Mouse (Mus musculus): ENCODE data around the gene Dnase1l3. TPM values are rescaled to one million over a fixed set of nuclear protein-coding genes. Genes with fewer than 3 reads are reported as not detected.

The Dnase1l3 gene
- polyA plus RNA-seq, 1 experiment from 2014 or later: 0.09 TPM

DNA sequence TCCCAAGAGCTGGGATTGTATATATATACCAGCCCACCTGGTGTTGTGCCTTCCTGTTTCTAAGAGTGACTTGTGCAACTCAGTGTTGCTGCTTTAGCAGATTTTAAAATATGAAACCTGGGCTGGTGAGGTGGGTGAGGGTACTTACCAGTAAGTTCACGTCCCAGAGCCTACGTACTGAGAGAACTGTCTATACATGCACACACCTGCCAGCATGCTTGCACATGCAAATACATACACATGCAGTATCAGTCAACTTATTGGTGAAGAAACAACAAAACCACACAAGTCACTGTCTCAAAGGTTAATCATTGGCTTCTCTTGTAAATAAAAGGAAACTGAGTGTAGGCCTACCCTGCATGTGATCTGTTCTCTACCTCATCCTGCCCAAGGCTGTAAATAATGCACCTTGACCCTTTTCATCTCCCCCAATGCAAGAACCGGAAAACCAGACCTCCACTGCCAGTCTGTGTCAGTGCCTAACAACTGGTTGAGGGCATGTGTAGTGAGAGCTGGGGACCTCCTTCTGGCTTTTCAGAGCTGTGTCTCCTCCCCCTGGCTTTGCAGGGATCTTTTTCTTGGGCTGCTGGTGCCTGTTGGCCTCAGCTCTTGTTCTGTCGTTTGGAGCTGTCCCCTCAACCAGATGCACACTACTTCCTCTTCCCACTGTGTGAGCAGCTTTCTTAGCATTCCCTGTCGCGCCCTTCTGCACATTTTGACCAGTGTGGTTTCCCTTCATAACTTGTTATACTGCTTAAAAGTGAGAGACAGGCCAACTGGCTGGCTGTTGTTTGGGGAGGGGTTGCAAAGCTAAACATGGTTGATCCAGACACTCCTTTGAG is 76.0 kb downstream of the Dnase1l3 start:
- H3K4me2 ChIP-seq (replicated peaks): no peak overlapping the region
- DNase-seq (ENCODE audit: low spot score) (no peak), ATAC-seq (ENCODE audit: low FRiP score) (no peak)
- H3K4me1 ChIP-seq (replicated peaks; ENCODE audit: control insufficient read depth, insufficient read depth, low read length): no peaks in the 10 kb centered on the region
- H3K9ac ChIP-seq: no peak overlapping the region
- WGBS: 79% methylated on average over 6 of the region's 6 CpGs
- no peaks in the 10 kb centered on the region for H3K9me3 ChIP-seq (ENCODE audit: control insufficient read depth, low read length)
- no peak overlapping the region for H3K27ac ChIP-seq
- peaks cover 89% of the 10 kb centered on the region for H3K36me3 ChIP-seq (replicated peaks; ENCODE audit: control insufficient read depth, insufficient read depth)
- H3K27me3 ChIP-seq (ENCODE audit: control insufficient read depth, insufficient read depth, low read length): no peaks in the 10 kb centered on the region
- no peak overlapping the region for H3K4me3 ChIP-seq (replicated peaks; ENCODE audit: low read length)

Other genes starting within 250 kb of the Dnase1l3 start
- not detected in 2 replicates for gene Gm26661, start 203.0 kb downstream of the Dnase1l3 start, polyA plus RNA-seq (2014; fragmentation: Nextera tagmentation; extraction: Ambion mirVana)
- gene Flnb, start 176.6 kb downstream of the Dnase1l3 start, polyA plus RNA-seq (2014; fragmentation: Nextera tagmentation; extraction: Ambion mirVana): 7.4 and 9.0 TPM in 2 replicates
- 0.44 and 0.51 TPM in 2 replicates for gene Gm45521, start 37.3 kb downstream of the Dnase1l3 start, polyA plus RNA-seq (2014; fragmentation: Nextera tagmentation; extraction: Ambion mirVana)
- 35.7 and 37.0 TPM in 2 replicates for gene Abhd6, start 8.3 kb upstream of the Dnase1l3 start, polyA plus RNA-seq (2014; fragmentation: Nextera tagmentation; extraction: Ambion mirVana)
- gene Rpp14, start 85.8 kb upstream of the Dnase1l3 start, polyA plus RNA-seq (2014; fragmentation: Nextera tagmentation; extraction: Ambion mirVana): 45.0 and 50.9 TPM in 2 replicates
- gene Pxk, start 103.6 kb upstream of the Dnase1l3 start, polyA plus RNA-seq (2014; fragmentation: Nextera tagmentation; extraction: Ambion mirVana): 66.0 and 68.9 TPM in 2 replicates
- 271 and 280 TPM in 2 replicates for gene Pdhb, start 178.5 kb upstream of the Dnase1l3 start, polyA plus RNA-seq (2014; fragmentation: Nextera tagmentation; extraction: Ambion mirVana)
- 14.5 and 16.2 TPM in 2 replicates for gene Kctd6, start 219.6 kb upstream of the Dnase1l3 start, polyA plus RNA-seq (2014; fragmentation: Nextera tagmentation; extraction: Ambion mirVana)

Data from hindbrain, embryonic 14.5 days (tissue).